Mouse (Mus musculus): Measurements from ENCODE around the gene Catsperg2. TPM values are rescaled to one million over a fixed set of nuclear protein-coding genes. Genes with fewer than 3 reads are reported as not detected.

Gene Catsperg2
- polyA plus RNA-seq (2015; fragmentation: Nextera tagmentation; extraction: Ambion mirVana) = not detected in 2 replicates

GRCm38 (mm10) chr7:29726860-29727259 lies at the start of gene Catsperg2:
Catsperg2 (minus strand) TSS chr7:29727032.

DNA sequence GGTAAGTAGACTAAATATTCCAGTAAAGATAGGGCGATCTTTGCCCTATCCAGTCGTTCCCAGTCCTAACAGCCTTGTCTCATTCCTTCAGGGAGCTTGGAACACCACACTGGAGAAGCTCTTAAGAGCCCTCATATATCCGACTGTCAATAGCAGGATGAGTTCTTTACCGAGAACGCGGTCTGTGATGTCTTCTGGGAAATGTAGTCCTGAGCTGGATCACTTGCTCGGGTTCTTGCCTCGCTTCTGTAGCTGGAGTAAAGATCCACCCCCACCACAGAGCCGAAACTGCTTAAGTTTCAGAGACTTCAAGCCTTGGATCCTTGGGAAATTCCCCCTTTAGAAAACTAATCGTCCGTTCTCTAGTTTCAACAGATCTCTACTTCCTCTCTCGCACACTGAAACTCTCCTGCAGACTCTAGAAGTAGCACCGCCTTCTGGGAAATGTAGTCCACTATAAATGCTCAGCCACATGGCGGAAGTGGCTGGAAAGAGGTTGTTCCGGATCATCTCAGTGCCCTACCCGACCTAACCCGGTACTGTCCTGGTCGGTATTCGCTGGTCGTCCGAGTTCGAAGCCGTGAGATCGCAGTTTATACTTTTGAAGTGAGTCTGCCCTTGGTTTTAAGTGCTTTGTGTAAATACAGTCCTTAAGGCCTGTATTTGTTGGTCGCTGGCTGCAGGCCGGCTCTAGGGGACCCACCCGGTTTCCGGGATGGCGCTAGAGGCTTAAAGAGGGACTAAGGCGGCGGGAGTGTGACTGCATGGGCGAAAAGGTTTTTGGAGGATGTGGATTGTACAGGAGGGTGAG lies 41.5 kb upstream of the Catsperg2 start, which contains the start of gene Zfp84:
Gene Zfp84, plus strand, starts transcription at position 463 of the 811 bp plus-strand sequence.

MicroRNAs within 50 kb of the gene (microRNA counts, 519-probe panel; counts per million panel counts)
- 88.3 counts per million for microRNA mmu-miR-1964

Other genes with a start within 250 kb of the Catsperg2 start
- 5.1 and 5.3 TPM in 2 replicates for gene Sipa1l3, start 208.4 kb downstream of the Catsperg2 start, polyA plus RNA-seq (2015; fragmentation: Nextera tagmentation; extraction: Ambion mirVana)
- gene Zfp84, start 41.5 kb upstream of the Catsperg2 start, polyA plus RNA-seq (2015; fragmentation: Nextera tagmentation; extraction: Ambion mirVana) = 4.4 and 4.6 TPM in 2 replicates
- 1.3 and 2.1 TPM in 2 replicates for gene Zfp30, start 57.0 kb upstream of the Catsperg2 start, polyA plus RNA-seq (2015; fragmentation: Nextera tagmentation; extraction: Ambion mirVana)
- gene Zfp790, start 89.1 kb upstream of the Catsperg2 start, polyA plus RNA-seq (2015; fragmentation: Nextera tagmentation; extraction: Ambion mirVana) = 3.5 and 4.7 TPM in 2 replicates
- 1.3 and 1.4 TPM in 2 replicates for gene Zfp940, start 126.6 kb upstream of the Catsperg2 start, polyA plus RNA-seq (2015; fragmentation: Nextera tagmentation; extraction: Ambion mirVana)
- gene Zfp420, start 132.9 kb upstream of the Catsperg2 start, polyA plus RNA-seq (2015; fragmentation: Nextera tagmentation; extraction: Ambion mirVana) = 1.7 and 1.9 TPM in 2 replicates
- 2.2 and 2.4 TPM in 2 replicates for gene Zfp27, start 179.5 kb upstream of the Catsperg2 start, polyA plus RNA-seq (2015; fragmentation: Nextera tagmentation; extraction: Ambion mirVana)
- 1.2 TPM in 2 replicates for gene Zfp383, start 181.2 kb upstream of the Catsperg2 start, polyA plus RNA-seq (2015; fragmentation: Nextera tagmentation; extraction: Ambion mirVana)
- gene Zfp74, start 227.1 kb upstream of the Catsperg2 start, polyA plus RNA-seq (2015; fragmentation: Nextera tagmentation; extraction: Ambion mirVana) = 2.9 and 3.1 TPM in 2 replicates

Measured in spleen, postnatal 0 days (tissue).